Mouse (Mus musculus) urinary bladder, postnatal 4 days (tissue): ENCODE measurements around the gene Synj2bp.
"Not testable (repeated sequence)": the region's sequence is repeated elsewhere in the genome, so short reads cannot be mapped to it uniquely, and the experiment has no call there.

Experiments
- DNase-seq, 2 experiments: peaks; one replicate each; pipeline ENCODE4 v3.0.0; 2021 to 2022; ENCODE audit warnings: low spot score in 2 of 2

Synj2bp gene

DNA sequence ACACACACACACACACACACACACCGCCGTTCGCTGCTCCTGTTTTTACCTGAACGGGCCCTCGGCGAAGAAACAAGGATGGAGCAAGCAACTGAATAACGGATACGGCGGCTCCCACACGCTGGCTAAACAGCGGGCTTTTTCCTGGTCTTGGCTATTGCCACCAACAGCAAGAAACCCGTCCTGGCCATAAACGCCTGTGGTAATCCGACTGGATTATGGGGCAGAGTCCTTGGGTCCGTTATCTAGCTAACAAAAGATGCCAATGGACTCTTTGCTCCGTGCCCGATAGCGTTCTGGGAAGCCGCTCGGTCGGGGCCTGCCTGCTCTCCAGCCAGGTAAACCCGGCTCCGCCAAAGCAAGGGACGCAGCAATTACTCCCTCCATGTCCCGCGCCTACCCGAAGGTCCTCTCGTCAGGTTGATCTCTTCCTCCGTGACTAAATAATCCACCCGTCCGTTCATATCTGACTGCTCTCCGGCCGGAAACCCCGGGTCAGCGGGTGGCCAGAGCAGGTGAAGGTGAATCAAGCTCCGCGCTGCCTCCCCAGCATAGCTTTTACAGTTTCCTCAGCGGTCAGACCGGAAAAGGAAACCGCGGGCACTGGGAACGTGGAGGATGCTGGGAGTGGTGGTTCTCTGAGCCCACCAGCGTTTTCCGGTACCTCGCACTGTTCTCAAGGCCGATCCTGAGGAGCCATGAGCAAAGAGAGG, at the start of gene Synj2bp, which contains the start of gene Gm20498:
Gene Synj2bp, minus strand, starts transcription at position 596 of the 713 bp plus-strand sequence.
Gene Gm20498, minus strand, starts transcription at position 590 of the 713 bp plus-strand sequence.
- peak; percentile 69 to 80 for DNase-seq

DNA sequence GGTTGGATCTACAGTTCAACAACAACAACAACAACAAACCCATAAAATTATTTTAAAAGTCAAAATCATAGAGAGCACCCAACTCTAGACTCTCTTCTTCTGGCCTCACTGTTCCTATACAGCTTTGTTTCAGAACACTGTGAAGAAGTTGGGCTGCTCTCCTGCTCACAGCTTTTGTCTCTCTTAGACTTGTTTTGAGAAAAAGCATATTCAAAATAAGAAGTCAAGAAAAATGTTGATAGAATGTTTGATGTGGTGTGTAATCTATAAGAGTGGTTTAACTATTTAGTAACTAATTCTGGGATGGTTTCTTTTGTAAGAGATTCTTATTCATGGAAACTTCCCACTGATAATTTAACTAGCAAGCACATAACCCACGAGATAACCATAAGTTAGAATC, 35.7 kb upstream of the Synj2bp start, which contains the start of gene Adam21:
Gene Adam21, minus strand, starts transcription at position 101 of the 400 bp plus-strand sequence.
- DNase-seq, result no peak

DNA sequence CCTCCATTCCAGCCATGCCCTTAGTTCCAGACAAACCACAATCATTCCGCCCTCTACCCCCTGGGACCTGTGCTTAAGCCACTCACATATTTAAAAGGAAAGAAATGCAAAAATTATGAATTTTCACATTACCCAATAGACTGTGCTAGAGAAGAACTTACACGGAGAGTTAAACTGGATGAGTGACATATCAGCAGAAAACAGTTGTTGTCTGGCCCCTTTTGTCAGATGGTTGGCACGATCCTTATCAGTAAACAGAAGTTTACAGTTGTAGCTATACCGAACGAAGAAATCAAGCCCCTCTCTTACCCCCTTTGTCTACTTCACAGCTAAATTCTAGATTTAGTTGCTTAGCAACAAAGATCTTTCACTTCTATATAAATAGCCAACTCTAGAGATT, 35.2 kb upstream of the Synj2bp start:
- no peak for DNase-seq

DNA sequence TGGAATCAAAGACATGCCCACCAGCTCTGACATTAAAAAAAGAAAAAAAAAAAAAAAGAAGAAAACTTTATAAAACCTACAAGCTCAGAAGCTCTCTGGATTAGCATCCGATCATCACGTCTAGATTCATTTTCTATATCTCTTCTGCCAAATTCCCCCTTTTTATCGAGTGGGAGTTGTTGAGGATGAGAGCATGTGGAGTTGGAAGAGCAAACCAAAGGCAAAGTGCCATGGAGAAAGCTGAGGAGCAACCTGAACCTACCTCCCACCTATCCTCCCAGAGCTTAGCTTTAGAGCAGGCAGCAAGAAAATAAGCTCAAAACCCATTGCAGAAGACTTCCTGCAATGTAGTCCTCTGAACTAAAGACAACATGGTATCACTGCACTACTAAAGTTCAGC, 31.5 kb upstream of the Synj2bp start:
- no peak for DNase-seq

DNA sequence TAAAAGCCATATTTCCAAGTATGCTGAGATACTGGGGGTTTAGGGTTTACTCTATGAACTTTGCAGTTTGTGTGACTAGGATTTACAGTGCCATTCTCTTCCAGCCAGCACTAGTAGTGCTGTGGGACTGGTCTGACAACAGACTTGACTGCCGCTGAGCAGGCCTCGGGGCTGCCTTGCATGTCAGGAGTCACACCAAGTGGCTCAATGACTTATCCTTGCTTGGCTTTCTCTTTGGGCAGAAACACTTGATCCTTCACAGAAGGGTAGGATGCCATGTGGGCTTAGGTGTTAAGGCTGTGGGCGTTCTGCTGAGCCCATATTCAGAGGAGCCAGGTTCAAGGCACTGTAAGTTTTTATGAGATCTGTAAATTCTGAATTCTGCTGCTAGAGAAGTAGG, 16.6 kb upstream of the Synj2bp start:
- no peak for DNase-seq

DNA sequence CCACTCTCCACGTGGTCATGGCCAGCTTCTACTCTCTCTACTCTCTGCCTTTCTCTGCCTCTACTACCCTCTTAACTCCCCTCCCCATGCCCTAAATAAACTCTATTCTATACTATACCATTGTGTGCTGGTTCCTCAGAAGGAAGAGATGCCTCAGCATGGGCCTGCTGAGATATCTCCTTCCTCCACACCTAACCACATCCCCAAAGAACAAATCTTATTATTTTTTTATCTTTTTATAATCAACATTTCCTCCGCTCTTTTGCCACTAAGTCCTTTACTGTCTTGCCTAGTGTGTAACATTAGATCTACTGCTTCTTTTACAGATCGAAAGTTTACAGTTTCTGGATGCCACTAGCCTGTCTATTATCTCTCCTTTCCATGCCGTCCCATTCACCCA, 14.5 kb upstream of the Synj2bp start:
- DNase-seq, result no peak

DNA sequence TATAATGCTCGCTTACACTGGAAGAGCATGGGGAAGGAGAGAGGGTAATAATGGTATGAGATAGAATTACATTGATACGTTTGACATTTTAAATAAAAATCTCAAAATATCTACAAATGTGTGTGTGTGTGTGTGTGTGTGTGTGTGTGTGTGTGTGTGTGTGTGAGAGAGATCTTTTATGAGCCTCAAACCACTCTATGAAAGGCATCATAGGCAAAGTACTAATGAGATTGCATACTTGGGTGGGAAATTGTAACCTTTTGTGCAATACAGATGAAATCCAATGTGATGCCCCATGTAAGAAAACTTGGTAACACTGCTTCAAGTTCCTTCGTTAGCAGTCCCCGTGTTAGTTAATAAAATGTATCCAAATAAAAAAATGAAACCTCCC, 313 bp upstream of the Synj2bp start:
- DNase-seq, result no peak

DNA sequence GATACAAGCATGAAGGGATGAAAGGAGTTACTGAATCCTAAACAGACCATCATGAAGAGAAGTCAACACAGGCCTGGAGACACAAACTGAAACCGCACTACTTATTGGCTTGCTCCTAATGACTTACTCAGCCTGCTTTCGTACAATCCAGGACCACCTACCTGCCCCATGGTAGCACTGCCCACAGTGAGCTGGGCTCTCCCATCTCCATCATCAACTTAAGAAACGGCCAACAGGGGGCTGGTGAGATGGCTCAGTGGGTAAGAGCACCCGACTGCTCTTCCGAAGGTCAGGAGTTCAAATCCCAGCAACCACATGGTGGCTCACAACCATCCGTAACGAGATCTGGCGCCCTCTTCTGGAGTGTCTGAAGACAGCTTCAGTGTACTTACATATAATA, 2.1 kb downstream of the Synj2bp start:
- not testable (repeated sequence) for DNase-seq

DNA sequence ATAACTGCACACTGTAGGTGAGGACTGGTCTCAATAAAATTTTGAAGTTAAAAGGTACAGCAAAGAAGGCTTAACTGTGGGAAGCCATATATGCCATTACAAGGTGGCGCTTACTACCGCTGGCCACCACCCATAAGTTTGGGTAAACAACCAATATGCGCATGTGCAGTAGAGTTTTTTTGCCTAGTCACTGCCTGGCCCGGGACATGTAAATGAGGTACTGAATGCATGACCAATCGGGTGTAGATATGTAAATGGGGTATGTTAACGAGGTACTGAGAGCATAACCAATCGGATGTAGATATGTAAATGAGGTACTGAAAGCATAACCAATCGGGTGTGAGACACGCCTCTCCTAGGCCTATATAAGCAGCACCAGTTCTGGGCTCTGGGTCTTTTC, 35.8 kb downstream of the Synj2bp start:
- not testable (repeated sequence) for DNase-seq

DNA sequence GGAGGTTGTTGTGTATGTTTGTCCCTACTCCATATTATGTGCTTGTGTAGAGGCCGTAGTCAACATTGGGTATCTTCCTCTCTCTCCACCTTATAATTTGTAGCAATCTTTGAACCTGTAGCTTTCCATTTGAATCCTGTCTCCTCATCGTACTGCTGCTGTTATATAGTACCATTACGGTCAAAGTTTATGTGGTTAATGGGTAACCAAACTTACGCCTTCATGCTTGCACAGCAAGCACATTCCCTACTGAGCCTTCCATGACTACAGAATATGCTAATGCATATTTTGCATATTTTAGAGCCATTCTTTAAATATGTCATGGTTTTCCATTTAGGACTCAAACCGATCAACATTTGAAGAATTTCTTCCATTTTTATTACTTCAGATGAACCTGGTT, 42.2 kb downstream of the Synj2bp start:
- DNase-seq, result no peak

DNA sequence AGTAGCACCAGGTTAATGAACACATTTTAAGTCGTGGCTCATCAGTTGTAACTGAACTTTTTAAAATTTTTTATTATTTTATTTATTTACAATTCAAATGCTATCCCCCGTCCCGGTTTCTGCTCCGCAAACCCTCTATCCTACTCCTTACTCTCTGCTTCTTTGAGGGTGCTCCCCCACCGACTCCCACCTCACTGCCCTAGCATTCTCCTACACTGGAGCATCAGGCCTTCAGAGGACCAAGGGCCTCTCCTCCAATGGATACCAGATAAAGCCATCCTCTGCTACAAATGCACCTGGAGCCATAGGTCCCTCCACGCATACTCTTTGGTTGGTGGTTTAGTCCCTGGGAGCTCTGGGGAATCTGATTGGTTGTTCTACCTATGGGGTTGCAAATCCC, 47.4 kb downstream of the Synj2bp start:
- DNase-seq, result no peak

DNA sequence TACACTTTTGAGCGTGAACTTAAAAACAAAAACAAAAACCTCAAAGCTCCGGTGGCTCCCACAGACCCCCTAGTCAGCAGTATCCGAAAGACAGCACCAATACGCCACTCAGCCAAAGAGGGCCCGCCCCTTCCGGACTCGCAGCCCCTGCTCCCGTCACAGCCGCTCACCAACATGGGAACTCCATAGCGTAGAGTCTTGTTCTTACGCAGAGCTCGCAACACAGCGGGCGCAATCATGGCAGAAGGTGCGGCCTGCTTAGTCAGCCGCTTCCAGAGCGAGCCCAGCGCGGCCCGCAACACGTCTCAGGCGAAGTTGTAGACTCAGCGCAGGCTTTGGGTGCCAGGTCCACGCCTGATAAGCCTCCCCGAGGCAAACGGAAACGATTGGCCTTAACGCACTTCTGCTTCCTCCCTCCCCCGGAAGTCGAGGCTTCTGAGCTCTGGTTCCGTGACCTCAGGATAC, 48.0 kb downstream of the Synj2bp start, which contains the start of gene Cox16:
Gene Cox16, minus strand, starts transcription at position 401 of the 465 bp plus-strand sequence.
- DNase-seq, result peak; percentile 79 to 84

DNA sequence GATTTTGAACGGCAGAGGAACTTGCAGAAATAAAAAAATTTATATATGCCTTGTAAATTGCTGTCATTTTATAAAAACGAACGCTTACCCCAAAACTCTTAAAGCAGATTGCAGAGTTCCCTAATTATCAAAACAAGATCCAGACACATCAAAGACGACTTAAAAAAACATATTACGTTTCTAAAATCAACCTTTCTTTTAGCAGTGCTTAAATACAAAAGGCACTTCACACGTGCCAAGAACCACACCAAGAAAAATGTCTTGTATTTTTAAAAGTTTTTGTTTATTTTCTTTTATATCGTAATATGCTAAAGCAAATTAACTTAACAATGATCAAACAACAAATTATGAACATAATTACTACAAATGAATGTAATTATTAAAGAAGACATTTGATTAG, 48.5 kb downstream of the Synj2bp start:
- no peak for DNase-seq

DNA sequence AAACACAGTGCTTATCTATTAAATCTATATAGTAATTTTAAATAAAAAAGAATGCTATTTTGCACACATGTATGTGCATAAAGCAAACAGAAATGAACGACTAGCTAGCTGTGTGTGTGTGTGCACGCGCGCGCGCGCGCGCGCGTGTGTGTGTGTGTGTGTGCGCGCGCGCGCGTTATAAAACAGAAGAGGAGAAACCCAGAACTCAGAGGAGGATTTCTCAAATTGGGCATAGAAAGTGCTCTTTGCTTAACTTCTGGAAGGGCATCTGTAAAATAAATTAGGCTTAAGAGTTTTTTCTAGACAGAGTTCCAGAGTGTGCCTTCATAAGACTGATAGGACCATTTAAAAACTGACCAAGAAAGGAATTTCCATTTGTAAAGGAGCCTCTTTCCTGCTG, 49.1 kb downstream of the Synj2bp start:
- no peak for DNase-seq

DNA sequence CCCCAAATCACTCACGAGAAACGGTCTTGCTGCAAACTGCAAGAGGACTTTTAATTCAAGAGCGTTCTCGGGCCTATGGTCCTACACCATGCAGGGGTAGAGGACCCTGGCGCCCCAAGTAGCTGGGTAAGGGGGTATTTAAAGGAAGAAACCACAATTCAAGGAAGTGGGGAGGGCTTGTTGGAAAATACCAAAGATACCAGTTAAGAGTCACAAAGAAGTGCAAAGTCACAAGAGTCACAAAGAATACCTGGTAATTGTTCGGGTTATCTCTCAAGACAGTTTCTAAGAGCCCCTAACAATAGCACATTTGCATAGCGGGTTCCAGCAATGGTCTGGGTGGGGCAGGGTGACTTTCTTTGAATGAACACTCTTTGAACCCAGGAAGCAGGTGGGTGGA, 73.7 kb downstream of the Synj2bp start:
- not testable (repeated sequence) for DNase-seq
